Mouse (Mus musculus): Measurements from ENCODE around the gene Hephl1.

DNA sequence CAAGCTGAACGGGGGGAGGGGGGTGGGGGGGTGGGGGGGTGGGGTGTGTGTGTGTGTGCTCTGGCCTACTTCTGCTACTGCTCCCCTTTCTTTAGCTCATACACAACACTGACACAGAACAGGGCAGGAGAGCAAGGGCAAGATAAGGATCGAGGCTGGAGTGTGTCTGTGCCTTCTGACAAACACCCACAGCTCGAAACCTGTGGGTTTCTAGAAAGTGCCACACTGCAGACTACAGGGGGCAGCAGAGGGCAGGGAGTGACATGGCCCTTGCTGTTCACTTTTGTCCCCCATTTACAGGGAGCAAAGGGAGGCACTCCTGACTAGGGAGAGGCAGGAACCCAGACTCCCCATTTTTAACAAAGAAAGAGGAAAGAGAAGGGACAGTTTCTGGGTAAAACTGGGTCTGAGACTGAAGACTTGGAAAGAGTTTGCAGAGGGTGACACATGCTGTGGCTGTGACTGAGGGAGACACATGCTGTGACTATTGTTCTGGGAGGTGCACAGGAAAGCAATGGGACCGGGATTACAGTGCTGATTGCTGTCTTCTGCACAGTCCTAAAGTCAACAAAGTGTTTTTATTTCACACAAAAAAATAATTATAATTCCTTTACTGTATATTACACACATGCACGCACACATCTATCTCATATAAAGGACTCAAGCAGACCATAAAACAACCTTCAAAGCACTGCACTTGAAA, 82.7 kb downstream of the Hephl1 start:
- TF ChIP-seq NELFE (IDR thresholded peaks at IDR 0.05; ENCODE audit: low read depth, low read length), result no peak
- TF ChIP-seq CTCF (conservative IDR thresholded peaks at IDR 0.05 in 1 of 2, IDR thresholded peaks at IDR 0.05 in 1 of 2; ENCODE audit: low read depth in 2 of 2, low read length in 2 of 2), result peak; percentile 67 to 77
- TF ChIP-seq NRF1 (IDR thresholded peaks at IDR 0.05; ENCODE audit: low read depth, low read length), result no peak
- no peak for TF ChIP-seq EP300 (IDR thresholded peaks at IDR 0.05; ENCODE audit: low read length)
- no peak for TF ChIP-seq MAZ (IDR thresholded peaks at IDR 0.05; ENCODE audit: low read depth, low read length)
- no peak for TF ChIP-seq TCF12 (IDR thresholded peaks at IDR 0.05; ENCODE audit: low read depth, low read length)
- TF ChIP-seq GABPA (IDR thresholded peaks at IDR 0.05; ENCODE audit: insufficient replicate concordance, low read depth, low read length), result no peak
